Mouse (Mus musculus): ENCODE data around the gene Klrb1c. TPM values are rescaled to one million over a fixed set of nuclear protein-coding genes. Genes with fewer than 3 reads are reported as not detected.
A peak's percentile ranks its signal among the peaks of the same experiment; 100 is the strongest.
"Not testable (repeated sequence)": the region's sequence is repeated elsewhere in the genome, so short reads cannot be mapped to it uniquely, and the experiment has no call there.

The Klrb1c gene
- 0.44 and 0.59 TPM in 2 replicates for total RNA-seq (2017)

GRCm38 (mm10) chr6:128789115-128789514 lies at the start of gene Klrb1c:
Gene Klrb1c, minus strand, starts transcription at chr6:128789215.
- ATAC-seq (replicated peaks; ENCODE audit: low read depth, poor library complexity, severe bottlenecking), result no peak

GRCm38 (mm10) chr6:128837454-128838341 lies 48.7 kb upstream of the Klrb1c start:
- no peak for ATAC-seq (replicated peaks; ENCODE audit: low read depth, poor library complexity, severe bottlenecking)

DNA sequence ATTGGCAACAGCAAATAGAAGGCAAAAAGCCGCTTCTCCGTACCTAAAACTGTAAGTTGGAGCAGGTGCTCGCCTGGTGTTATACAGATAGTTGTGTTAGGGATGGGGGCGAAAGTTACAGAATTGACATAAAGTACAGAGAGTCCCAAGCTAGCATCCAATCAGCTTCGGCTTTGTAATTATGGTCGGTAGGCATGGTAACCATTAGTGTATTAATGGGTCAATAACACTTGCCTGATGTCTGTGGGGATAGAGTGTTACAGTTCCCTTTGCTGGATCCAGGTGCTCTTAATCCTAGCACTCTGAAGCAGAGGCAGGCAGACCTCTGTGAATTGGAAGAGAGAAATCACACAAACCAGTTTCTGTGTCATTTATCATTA lies 47.9 kb upstream of the Klrb1c start:
- ATAC-seq (replicated peaks; ENCODE audit: low read depth, poor library complexity, severe bottlenecking), result no peak

DNA sequence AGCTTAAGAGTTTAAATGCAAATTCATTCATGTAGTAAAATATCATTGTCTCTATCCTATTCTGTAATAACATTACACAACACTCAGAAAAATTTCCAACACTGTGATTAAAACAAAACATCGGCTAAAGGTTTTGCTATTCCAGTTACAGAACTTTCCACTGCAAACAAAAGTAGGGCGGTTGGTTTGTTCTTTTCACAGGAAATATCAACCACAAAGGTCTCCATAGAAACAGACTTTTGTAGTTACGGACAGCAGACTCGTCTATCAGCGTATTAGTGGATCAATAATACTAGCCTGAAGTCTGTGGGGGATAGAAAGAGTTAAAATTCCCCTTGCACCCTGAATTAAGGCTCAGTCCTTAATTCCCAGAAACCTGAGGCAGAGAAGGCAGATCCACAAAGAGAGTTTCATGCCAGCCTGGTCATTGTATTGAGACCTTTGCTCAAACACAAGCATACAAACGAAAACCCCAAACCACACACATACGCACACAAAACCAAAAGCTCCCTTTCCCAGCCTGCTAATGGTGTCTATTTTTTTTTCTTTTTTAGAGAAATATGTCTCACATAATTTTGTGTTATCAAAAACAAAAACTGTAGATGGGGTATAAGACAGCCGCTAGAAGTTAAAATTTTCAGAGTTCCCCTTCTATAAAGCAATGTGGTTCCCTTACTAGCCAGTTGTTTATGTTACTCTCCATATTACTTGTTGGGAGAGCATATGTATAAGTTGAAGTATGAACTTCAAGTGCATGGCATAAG lies 47.4 kb upstream of the Klrb1c start:
- ATAC-seq (replicated peaks; ENCODE audit: low read depth, poor library complexity, severe bottlenecking), result peak; percentile 18

GRCm38 (mm10) chr6:128835571-128835970 lies 46.6 kb upstream of the Klrb1c start:
- ATAC-seq (replicated peaks; ENCODE audit: low read depth, poor library complexity, severe bottlenecking), result no peak; the same call in 1 of the 2 replicates

DNA sequence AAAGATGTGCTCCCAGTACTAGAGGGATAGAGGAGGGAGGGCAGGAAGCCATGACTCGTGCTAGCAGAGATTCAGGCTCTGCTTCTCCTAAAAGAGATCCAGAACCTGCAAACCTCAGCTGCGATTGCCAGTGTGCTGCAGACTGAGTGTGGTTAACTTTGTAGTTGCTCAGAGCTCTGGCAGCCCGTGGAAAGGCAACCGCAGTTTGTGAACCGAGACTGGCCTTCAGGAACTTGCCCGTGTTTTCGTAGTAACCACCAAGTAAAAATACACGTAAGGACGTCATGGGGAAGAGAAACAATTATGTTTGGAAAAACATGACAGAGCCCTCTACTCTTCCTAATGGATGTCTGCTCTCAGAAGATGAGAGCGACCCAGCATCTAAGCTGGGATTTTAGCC lies 44.0 kb upstream of the Klrb1c start:
- no peak for ATAC-seq (replicated peaks; ENCODE audit: low read depth, poor library complexity, severe bottlenecking)

GRCm38 (mm10) chr6:128829837-128830236 lies 40.8 kb upstream of the Klrb1c start:
- peak; percentile 37 for ATAC-seq (replicated peaks; ENCODE audit: low read depth, poor library complexity, severe bottlenecking)

DNA sequence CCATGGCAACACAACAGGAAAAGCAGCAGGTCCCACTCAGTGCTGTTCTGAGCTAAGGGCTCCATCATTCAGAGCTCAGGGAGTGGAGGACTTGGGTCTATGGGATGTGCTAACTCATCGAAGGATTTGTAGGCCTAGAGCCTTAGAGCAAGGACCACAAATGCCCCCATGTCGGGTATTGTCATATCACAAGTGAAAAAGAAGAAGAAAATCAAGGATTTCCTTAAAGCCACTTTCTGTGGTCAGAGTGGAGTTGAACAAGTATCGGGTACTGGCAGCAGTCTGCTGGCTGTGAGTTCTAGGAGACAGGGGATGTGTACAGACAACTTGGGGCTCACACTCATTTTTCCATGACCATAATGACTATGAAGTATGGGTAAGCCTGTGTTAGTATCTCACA lies 37.8 kb upstream of the Klrb1c start:
- ATAC-seq (replicated peaks; ENCODE audit: low read depth, poor library complexity, severe bottlenecking), result peak; percentile 49

DNA sequence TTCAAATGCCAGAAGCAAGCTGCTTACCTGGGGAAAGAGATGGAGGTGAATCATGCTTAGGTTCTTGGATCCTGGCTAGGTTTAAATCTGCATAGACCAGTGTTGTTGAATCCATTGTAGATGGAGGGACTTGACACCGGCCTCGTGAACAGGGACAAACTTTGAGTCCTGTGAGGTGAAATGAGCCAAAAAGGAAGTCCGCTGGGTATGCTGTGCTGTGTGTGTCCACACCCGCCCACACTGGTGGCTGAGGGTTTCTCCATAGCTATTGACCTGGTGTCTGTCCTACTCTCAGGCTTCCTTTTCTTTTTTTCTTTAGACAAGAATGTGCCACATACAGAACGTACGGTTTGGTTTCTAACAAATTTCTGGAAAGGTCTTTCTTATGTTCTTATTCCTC lies 37.1 kb upstream of the Klrb1c start, which contains the start of the genes Gm44511 and Klrb1b:
Gm44511 (minus strand) TSS at position 184 of the 400 bp plus-strand sequence.
Klrb1b (minus strand) TSS at position 200 of the 400 bp plus-strand sequence.
- 0 out of 2 replicates have a peak, but pooled peaks have one; percentile 26 for ATAC-seq (replicated peaks; ENCODE audit: low read depth, poor library complexity, severe bottlenecking)

- no peak for ATAC-seq (replicated peaks; ENCODE audit: low read depth, poor library complexity, severe bottlenecking)
Observed at GRCm38 (mm10) chr6:128818083-128818802, 29.2 kb upstream of the Klrb1c start.

GRCm38 (mm10) chr6:128808532-128808931 lies 19.5 kb upstream of the Klrb1c start:
- peak; percentile 82 for ATAC-seq (replicated peaks; ENCODE audit: low read depth, poor library complexity, severe bottlenecking)

DNA sequence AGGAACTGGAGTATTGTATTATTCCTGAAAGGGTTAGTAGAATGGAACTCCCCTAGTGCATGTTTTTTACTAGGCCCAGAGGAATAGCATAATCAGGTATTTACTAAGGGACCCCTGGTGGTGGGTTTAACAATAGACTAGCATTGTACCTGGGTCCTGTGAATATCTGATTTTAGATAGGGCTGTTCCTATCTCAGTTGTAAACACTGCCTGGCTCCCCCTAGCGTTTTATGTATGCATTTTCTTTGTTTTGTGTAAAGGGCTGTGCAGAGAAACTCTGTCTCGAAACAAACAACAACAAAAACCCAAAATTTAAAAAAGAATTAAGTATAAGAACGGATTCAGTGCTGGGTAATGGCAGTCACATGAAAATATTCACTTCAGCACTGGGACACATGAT lies 18.0 kb upstream of the Klrb1c start:
- ATAC-seq (replicated peaks; ENCODE audit: low read depth, poor library complexity, severe bottlenecking), result no peak

DNA sequence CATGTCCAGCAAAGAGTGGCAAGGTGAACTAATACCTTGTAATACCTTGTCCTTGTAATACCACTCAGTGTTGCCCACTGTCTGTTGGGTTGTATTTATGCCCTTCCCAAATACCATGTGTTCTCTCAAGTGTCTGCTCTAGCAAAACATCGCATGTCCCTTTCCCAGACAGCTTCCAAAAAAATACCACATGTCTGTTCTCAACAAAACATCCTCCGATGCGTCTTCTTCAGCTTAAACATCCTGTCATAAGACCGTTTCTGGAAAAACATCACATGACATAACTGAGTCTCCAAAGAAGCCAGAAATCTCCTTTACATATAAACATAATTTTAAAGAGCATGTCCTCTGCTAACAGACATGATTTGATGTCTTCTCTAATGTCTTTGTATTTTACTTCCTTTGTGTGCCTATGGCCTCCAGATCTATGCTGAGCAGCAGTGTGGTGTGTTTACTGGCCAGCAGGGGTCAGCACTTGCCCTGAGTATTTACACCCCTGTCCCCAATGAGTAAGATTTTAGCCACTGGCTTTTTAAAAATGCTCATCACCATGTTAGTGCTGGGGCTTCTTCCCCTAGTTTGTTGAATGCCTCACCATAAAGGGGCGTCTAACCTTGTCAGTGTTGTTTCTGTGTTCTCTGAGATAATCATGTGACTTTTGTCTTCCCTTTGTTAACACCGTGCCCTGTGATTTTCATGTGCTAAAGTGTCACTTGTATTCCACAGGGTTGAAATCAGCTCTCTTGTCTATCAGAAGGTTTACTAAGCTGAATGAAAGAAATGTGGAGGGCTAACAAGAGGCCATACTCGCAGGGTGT lies 16.0 kb upstream of the Klrb1c start:
- ATAC-seq (replicated peaks; ENCODE audit: low read depth, poor library complexity, severe bottlenecking), result peak; percentile 63

DNA sequence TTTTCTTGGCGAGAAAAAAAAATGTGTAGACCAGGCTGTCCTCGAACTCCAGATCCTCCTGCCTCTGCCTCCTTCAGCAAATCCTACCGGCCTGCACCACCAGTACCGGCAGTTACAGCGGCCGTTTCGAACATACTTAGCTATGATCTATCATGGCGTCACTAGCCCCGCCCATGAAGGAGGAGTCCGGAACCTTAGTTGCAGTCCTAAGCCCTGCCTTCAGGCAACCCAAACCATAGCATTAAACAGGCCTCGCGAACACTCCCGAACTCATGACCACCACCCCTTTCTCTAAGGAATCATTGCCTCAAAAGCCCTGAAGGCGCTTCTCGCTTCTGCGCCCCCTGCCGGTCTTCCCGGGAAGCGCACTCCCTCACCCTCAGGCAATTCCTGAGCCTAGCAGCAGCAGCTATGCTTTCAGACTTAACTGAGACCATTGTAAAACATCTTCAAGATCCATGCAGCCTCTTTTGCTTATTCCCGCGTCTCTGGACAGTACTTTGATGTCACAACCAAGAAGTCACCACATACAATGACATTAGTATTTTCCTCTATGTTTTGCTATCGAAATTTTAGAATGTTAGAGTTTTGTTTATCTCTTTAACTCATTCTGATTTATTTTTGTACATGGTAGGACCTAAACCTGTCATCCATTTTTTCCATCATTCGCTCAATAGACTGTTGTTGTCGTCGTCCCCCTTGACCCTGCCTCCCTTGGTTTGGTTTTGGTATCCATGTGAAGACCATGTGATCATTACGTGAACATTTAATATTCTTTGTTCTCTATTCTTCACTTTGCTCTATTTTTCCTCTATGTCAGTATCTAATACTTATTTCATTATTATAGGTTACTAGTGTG lies 14.2 kb upstream of the Klrb1c start:
- peak; percentile 75 for ATAC-seq (replicated peaks; ENCODE audit: low read depth, poor library complexity, severe bottlenecking)

DNA sequence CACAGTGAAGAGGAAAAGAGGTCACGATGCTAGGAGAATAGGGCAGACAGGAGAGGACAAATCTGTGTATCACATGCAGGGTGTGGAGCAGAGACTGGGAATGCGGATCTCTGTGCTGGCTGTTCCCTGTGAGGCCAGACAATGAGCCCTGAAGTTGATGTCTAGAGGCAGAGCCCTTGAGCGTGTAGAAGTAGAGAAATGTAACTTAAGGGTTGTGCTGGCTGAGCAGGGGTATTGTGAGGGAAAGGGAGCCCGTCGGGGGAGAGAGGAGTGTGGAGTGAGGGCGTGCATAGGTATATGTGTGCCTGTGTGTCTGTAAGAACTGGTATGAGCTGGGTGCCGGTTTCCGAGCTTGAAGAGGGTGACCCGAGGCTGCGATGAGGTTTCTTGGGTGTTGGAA lies 13.5 kb upstream of the Klrb1c start:
- 0 out of 2 replicates have a peak, but pooled peaks have one; percentile 7 for ATAC-seq (replicated peaks; ENCODE audit: low read depth, poor library complexity, severe bottlenecking)

GRCm38 (mm10) chr6:128800696-128801095 lies 11.7 kb upstream of the Klrb1c start:
- not testable (repeated sequence) for ATAC-seq (replicated peaks; ENCODE audit: low read depth, poor library complexity, severe bottlenecking)

DNA sequence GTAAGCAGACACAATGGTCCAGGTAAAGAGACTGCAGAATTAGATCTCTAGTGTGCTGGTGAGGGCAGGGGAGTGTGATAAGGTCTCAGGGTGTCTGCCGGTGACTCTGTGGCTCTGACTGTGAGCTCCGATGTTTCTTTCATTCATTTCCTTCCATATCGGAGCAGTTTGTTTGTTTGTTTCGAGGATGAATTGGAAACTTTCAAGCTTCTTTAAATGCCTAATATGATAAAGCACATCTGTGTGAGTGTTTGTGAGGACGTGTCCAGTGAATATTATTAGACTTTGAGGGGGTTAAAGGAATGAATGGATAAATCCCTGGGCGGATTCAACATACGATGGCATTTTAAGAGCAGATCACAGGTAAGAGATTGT lies 10.9 kb upstream of the Klrb1c start:
- no peak for ATAC-seq (replicated peaks; ENCODE audit: low read depth, poor library complexity, severe bottlenecking)

DNA sequence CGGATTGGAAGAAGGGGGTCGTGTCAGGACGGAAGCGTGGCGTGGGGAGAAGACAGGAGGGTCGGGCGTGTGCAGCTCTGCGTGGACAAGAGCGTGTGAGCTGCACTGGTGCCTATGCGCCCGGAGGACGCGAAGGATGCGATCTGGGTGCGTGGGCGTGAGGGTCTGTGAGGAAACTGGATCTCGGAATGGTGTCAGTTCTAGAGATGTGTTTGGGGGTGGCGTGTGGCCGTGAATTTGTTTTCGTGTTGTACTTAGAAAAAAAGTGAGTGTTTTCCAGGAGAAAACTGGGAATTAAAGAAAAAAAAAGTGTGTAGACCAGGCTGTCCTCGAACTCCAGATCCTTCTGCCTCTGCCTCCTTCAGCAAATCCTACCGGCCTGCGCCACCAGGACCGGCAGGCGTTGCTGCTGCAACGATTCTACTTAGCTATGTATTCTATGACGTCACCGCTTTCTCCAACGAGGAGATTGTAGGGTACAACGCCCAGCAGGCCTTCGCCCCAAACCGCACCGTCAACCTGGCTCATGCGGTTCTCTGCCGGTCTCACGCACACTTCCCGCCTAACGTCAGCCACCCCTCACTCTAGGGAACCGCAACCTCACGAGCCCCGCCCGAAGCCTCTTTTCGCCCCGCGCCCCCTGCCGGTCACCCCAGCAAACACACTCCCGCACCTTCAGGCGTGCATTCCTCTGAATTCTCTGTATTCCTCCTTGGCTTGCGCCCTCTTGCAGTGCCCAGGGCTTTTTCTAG lies 10.3 kb upstream of the Klrb1c start:
- ATAC-seq (replicated peaks; ENCODE audit: low read depth, poor library complexity, severe bottlenecking), result peak; percentile 59

Data from common myeloid progenitor, adult 5-6 weeks (primary cell).